Comparison of ENCODE assay signal across 8 mouse cellular contexts in the genomic region with DNA sequence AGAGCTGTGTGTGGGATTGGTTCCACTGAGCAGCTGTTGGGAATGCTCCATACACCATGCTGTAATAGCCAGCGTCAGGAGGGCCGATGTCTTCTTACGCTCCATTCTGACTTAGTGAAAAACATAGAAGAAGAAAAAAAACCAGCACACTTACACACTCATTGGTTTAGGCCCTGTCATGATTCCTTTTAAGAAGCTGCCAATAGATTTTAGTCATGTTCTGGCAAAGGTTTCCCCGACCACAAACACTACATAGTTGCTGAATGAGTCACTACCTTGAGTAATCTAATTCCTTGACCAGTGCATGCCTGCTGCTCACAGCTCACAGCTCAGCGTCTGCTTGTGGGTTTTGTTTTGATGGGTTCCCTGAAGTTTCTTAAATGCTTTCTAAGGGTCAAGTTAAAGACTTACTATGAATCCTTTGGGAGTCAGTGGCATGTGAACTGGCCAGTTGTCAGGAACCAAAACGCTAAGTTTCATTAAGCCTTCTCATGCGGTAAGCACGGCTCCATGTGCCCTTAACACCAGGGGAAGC. TPM values are rescaled to one million over a fixed set of nuclear protein-coding genes. Genes with fewer than 3 reads are reported as not detected.
DNase-seq lines count a peak whose midpoint lies in the region; ATAC-seq and TF ChIP-seq lines count a peak whose summit lies in the region.

No protein-coding gene starts in this region.

- no peak overlapping the region for H3K4me3 ChIP-seq in liver, postnatal 0 days (ENCODE audit: low read depth, low read length)
- H3K4me3 ChIP-seq in liver, embryonic 12.5 days = no peak overlapping the region
- H3K4me3 ChIP-seq in embryonic facial prominence, embryonic 11.5 days (ENCODE audit: low read depth, low read length) = no peak overlapping the region
- no peak overlapping the region for H3K4me3 ChIP-seq in heart, embryonic 11.5 days (ENCODE audit: low read depth, low read length)

- no peak for TF ChIP-seq EP300 in liver, postnatal 0 days (IDR thresholded peaks at IDR 0.05; ENCODE audit: low read depth)

- no peaks in the 10 kb centered on the region for H3K27me3 ChIP-seq in liver, postnatal 0 days (ENCODE audit: insufficient read depth, low read length)
- H3K27me3 ChIP-seq in liver, embryonic 12.5 days (replicated peaks) = no peaks in the 10 kb centered on the region
- no peaks in the 10 kb centered on the region for H3K27me3 ChIP-seq in embryonic facial prominence, embryonic 11.5 days (ENCODE audit: control insufficient read depth, insufficient read depth, low read length)
- no peaks in the 10 kb centered on the region for H3K27me3 ChIP-seq in heart, embryonic 11.5 days (ENCODE audit: control insufficient read depth, insufficient read depth, low read length)

- H3K9ac ChIP-seq in liver, postnatal 0 days (replicated peaks) = no peak overlapping the region
- H3K9ac ChIP-seq in liver, embryonic 12.5 days = no peak overlapping the region
- no peak overlapping the region for H3K9ac ChIP-seq in embryonic facial prominence, embryonic 11.5 days (replicated peaks; ENCODE audit: low read length)
- H3K9ac ChIP-seq in heart, embryonic 11.5 days (ENCODE audit: low read depth, low read length) = no peak overlapping the region

- no peak for DNase-seq in liver, postnatal 0 days
- peak; percentile 72 for DNase-seq in embryonic facial prominence, embryonic 11.5 days (ENCODE audit: low spot score)
- peak; percentile 49 to 58 for DNase-seq in kidney, postnatal 25 days
- DNase-seq in ovary, postnatal 10 days (ENCODE audit: low spot score) = peak; percentile 6
- no peak for DNase-seq in layer of hippocampus, adult 18-20 months (ENCODE audit: low spot score in 2 of 2)
- DNase-seq in cerebellum, adult 8-10 months = no peak

- H3K4me1 ChIP-seq in liver, postnatal 0 days (ENCODE audit: insufficient read depth) = peaks cover 18% of the 10 kb centered on the region
- H3K4me1 ChIP-seq in liver, embryonic 12.5 days = peaks cover 32% of the 10 kb centered on the region
- peaks cover 2% of the 10 kb centered on the region; the same call in 1 of the 2 replicates for H3K4me1 ChIP-seq in embryonic facial prominence, embryonic 11.5 days (ENCODE audit: control insufficient read depth, insufficient read depth, low read length)
- 0 out of 2 replicates have a peak, but pooled peaks cover 13% of the 10 kb centered on the region for H3K4me1 ChIP-seq in heart, embryonic 11.5 days (ENCODE audit: control insufficient read depth, insufficient read depth, low read length)

- H3K27ac ChIP-seq in liver, postnatal 0 days (ENCODE audit: low read depth) = no peak overlapping the region
- H3K27ac ChIP-seq in liver, embryonic 12.5 days = no peak overlapping the region; the same call in 1 of the 2 replicates
- peak overlapping the region; percentile 48; the same call in 1 of the 2 replicates for H3K27ac ChIP-seq in embryonic facial prominence, embryonic 11.5 days (replicated peaks; ENCODE audit: low read depth, low read length)
- peak overlapping the region; percentile 36; the same call in 1 of the 2 replicates for H3K27ac ChIP-seq in heart, embryonic 11.5 days (ENCODE audit: low read depth, low read length)

- no peaks in the 10 kb centered on the region for H3K36me3 ChIP-seq in liver, postnatal 0 days (replicated peaks; ENCODE audit: insufficient read depth, low read length)
- no peaks in the 10 kb centered on the region for H3K36me3 ChIP-seq in liver, embryonic 12.5 days
- H3K36me3 ChIP-seq in embryonic facial prominence, embryonic 11.5 days (replicated peaks; ENCODE audit: control insufficient read depth, insufficient read depth, low read depth, low read length) = no peaks in the 10 kb centered on the region
- no peaks in the 10 kb centered on the region for H3K36me3 ChIP-seq in heart, embryonic 11.5 days (ENCODE audit: control insufficient read depth, insufficient read depth, low read length)

- no peak overlapping the region for H3K4me2 ChIP-seq in liver, postnatal 0 days (ENCODE audit: low read depth, low read length)
- no peak overlapping the region for H3K4me2 ChIP-seq in liver, embryonic 12.5 days
- no peak overlapping the region for H3K4me2 ChIP-seq in embryonic facial prominence, embryonic 11.5 days (ENCODE audit: low read depth, low read length)
- 0 out of 2 replicates have a peak overlapping the region, but pooled peaks have one; percentile 4 for H3K4me2 ChIP-seq in heart, embryonic 11.5 days

- peak; percentile 28; the same call in 1 of the 2 replicates for ATAC-seq in liver, postnatal 0 days
- ATAC-seq in liver, embryonic 12.5 days = no peak
- ATAC-seq in embryonic facial prominence, embryonic 11.5 days (replicated peaks; ENCODE audit: insufficient number of reproducible peaks, low FRiP score, low TSS enrichment, low read depth) = peak; percentile 74
- ATAC-seq in heart, embryonic 11.5 days (replicated peaks; ENCODE audit: insufficient number of reproducible peaks, low FRiP score, low TSS enrichment) = peak; percentile 68; the same call in 1 of the 2 replicates

- no peak for TF ChIP-seq CTCF in liver, postnatal 0 days (IDR thresholded peaks at IDR 0.05; ENCODE audit: low read depth)

- H3K9me3 ChIP-seq in liver, postnatal 0 days (ENCODE audit: low read length) = 0 out of 2 replicates have a peak, but pooled peaks cover 2% of the 10 kb centered on the region
- no peaks in the 10 kb centered on the region for H3K9me3 ChIP-seq in liver, embryonic 12.5 days (replicated peaks)
- H3K9me3 ChIP-seq in embryonic facial prominence, embryonic 11.5 days (replicated peaks; ENCODE audit: control insufficient read depth, low read length) = no peaks in the 10 kb centered on the region
- H3K9me3 ChIP-seq in heart, embryonic 11.5 days (replicated peaks; ENCODE audit: control insufficient read depth, low read length) = no peaks in the 10 kb centered on the region

- 63% methylated on average over 8 of the region's 8 CpGs for WGBS in liver, postnatal 0 days (ENCODE audit: insufficient replicate concordance)
- WGBS in liver, embryonic 12.5 days (ENCODE audit: insufficient replicate concordance) = 56% methylated on average over 8 of the region's 8 CpGs
- 34% methylated on average over 8 of the region's 8 CpGs for WGBS in embryonic facial prominence, embryonic 11.5 days
- WGBS in heart, embryonic 11.5 days (ENCODE audit: insufficient replicate concordance) = 45% methylated on average over 8 of the region's 8 CpGs

RNA-seq across cellular contexts. Expression of a gene that starts 58.8 kb away (rescaled TPM):
- 2.7 and 4.3 TPM in 2 replicates for polyA plus RNA-seq in liver, postnatal 0 days (2015; fragmentation: Nextera tagmentation; extraction: Ambion mirVana)
- 1.1 and 1.8 TPM in 2 replicates for polyA plus RNA-seq in liver, embryonic 12.5 days (2016; fragmentation: Nextera tagmentation; extraction: Ambion mirVana)
- polyA plus RNA-seq in embryonic facial prominence, embryonic 11.5 days (2014; fragmentation: Nextera tagmentation; extraction: Ambion mirVana) = 11.0 and 11.5 TPM in 2 replicates
- polyA plus RNA-seq in heart, embryonic 11.5 days (2014; fragmentation: Nextera tagmentation; extraction: Ambion mirVana) = 8.0 and 9.0 TPM in 2 replicates
- total RNA-seq in layer of hippocampus, adult 18-20 months (2021) = 10 to 100 TPM in 1 of 2 experiments, 1 to 10 TPM in 1; 9.1 to 12.9 TPM

Comparison
In these comparisons a context has a peak if more than half of its experiments do, and no peak if none do; other contexts are left out.
1. DNase-seq: peak in embryonic facial prominence, embryonic 11.5 days (single experiment), kidney, postnatal 25 days (2 of 2) and ovary, postnatal 10 days (single experiment); none in liver, postnatal 0 days (single experiment), layer of hippocampus, adult 18-20 months (0 of 2) and cerebellum, adult 8-10 months (single experiment).
2. H3K27ac ChIP-seq: peak in embryonic facial prominence, embryonic 11.5 days (single experiment) and heart, embryonic 11.5 days (single experiment); none in liver, postnatal 0 days (single experiment) and liver, embryonic 12.5 days (single experiment).